Mouse (Mus musculus) heart, embryonic 16.5 days (tissue): ENCODE measurements around the gene Bcat1. TPM values are rescaled to one million over a fixed set of nuclear protein-coding genes. Genes with fewer than 3 reads are reported as not detected.
A peak's percentile ranks its signal among the peaks of the same experiment; 100 is the strongest.

ENCODE experiments used
- ATAC-seq: fragments of 200-750 bp; cut with Nextera tagmentation; replicated peaks from 2 replicates; pipeline ENCODE4 v1.8.0; 2017; ENCODE audit warnings: moderate number of reproducible peaks; ENCODE audit not compliant: insufficient read depth, low FRiP score; ENCODE audit errors: extremely low read depth
- H3K27ac ChIP-seq: fragments of 300-500 bp; sonication (generic); 2 replicates; pipeline ENCODE4 v1.5.1; 2014; ENCODE audit warnings: mild to moderate bottlenecking, low read length, control low read depth, moderate library complexity
- H3K27me3 ChIP-seq: fragments of 300-500 bp; sonication (generic); 2 replicates; pipeline ENCODE4 v1.6.1; 2014; ENCODE audit warnings: low read length, mixed read lengths; ENCODE audit not compliant: control insufficient read depth, insufficient read depth
- H3K36me3 ChIP-seq: fragments of 300-500 bp; sonication (generic); 2 replicates; pipeline ENCODE4 v1.6.1; 2014; ENCODE audit not compliant: control insufficient read depth, insufficient read depth
- H3K4me1 ChIP-seq: fragments of 300-500 bp; sonication (generic); 2 replicates; pipeline ENCODE4 v1.6.1; 2014; ENCODE audit warnings: low read length, mixed read lengths; ENCODE audit not compliant: control insufficient read depth, insufficient read depth
- H3K4me2 ChIP-seq: fragments of 300-500 bp; sonication (generic); 2 replicates; pipeline ENCODE4 v1.6.1; 2014; ENCODE audit warnings: low read depth, mild to moderate bottlenecking, control low read depth, low read length
- H3K4me3 ChIP-seq: fragments of 300-500 bp; sonication (generic); 2 replicates; pipeline ENCODE4 v1.5.1; 2014; ENCODE audit warnings: mild to moderate bottlenecking, control low read depth, low read length
- H3K9ac ChIP-seq: fragments of 300-500 bp; sonication (generic); 2 replicates; pipeline ENCODE4 v1.6.1; 2014; ENCODE audit warnings: low read length, control low read depth
- H3K9me3 ChIP-seq: fragments of 300-500 bp; sonication (generic); replicated peaks from 2 replicates; pipeline ENCODE4 v1.6.1; 2016; ENCODE audit warnings: low read length; ENCODE audit not compliant: control insufficient read depth
- WGBS: fragments of 180-500 bp; shearing (Covaris S2); extraction: QIAGEN DNeasy Blood & Tissue Kit; methylation state at CpG from one replicate; pipeline ENCODE4 v1.1.7; 2014; 5-methylcytosine and 5-hydroxymethylcytosine counted together
- polyA plus RNA-seq: library from polyadenylated mRNA; unstranded; fragments of >200 nt; fragmentation: Nextera tagmentation; extraction: Ambion mirVana; gene quantifications from 2 replicates; pipeline ENCODE4 v1.2.1, GENCODE M21; 2015

Bcat1 gene
- polyA plus RNA-seq, 1 experiment from 2014 or later = 6.9 TPM

- Histone ChIP-seq H3K27me3 (no peaks in the 10 kb centered on the region; the same call in 1 of the 2 replicates), H3K9ac (no peak overlapping the region), H3K4me1 (0 out of 2 replicates have a peak, but pooled peaks cover 2% of the 10 kb centered on the region), H3K4me2 (no peak overlapping the region), H3K27ac (no peak overlapping the region), H3K4me3 (no peak overlapping the region), H3K9me3 (peaks cover 5% of the 10 kb centered on the region; the same call in 1 of the 2 replicates), H3K36me3 (no peaks in the 10 kb centered on the region)
- 0 out of 2 replicates have a peak, but pooled peaks have one; percentile 4 for ATAC-seq
- 82% methylated on average over 2 of the region's 2 CpGs for WGBS
Measured at GRCm38 (mm10) chr6:145014944-145015343, 61.0 kb downstream of the Bcat1 start.

- no peak overlapping the region for H3K9ac ChIP-seq
- no peaks in the 10 kb centered on the region; the same call in 1 of the 2 replicates for H3K27me3 ChIP-seq
- no peak overlapping the region for H3K4me2 ChIP-seq
- no peak overlapping the region for H3K27ac ChIP-seq
- ATAC-seq = 0 out of 2 replicates have a peak, but pooled peaks have one; percentile 25
- WGBS = 68% methylated on average over 8 of the region's 8 CpGs
- no peaks in the 10 kb centered on the region for H3K36me3 ChIP-seq
- H3K4me3 ChIP-seq = no peak overlapping the region
- H3K4me1 ChIP-seq = 0 out of 2 replicates have a peak, but pooled peaks cover 2% of the 10 kb centered on the region
- peaks cover 5% of the 10 kb centered on the region; the same call in 1 of the 2 replicates for H3K9me3 ChIP-seq
Measured at GRCm38 (mm10) chr6:145012699-145013098, 63.3 kb downstream of the Bcat1 start.

- H3K36me3 ChIP-seq = no peaks in the 10 kb centered on the region
- H3K27me3 ChIP-seq = no peaks in the 10 kb centered on the region; the same call in 1 of the 2 replicates
- no peak overlapping the region for H3K27ac ChIP-seq
- peaks cover 5% of the 10 kb centered on the region; the same call in 1 of the 2 replicates for H3K9me3 ChIP-seq
- no peak overlapping the region for H3K4me2 ChIP-seq
- WGBS = 83% methylated on average over 8 of the region's 8 CpGs
- H3K9ac ChIP-seq = no peak overlapping the region
- no peak overlapping the region for H3K4me3 ChIP-seq
- H3K4me1 ChIP-seq = 0 out of 2 replicates have a peak, but pooled peaks cover 2% of the 10 kb centered on the region
- ATAC-seq = no peak
Measured at GRCm38 (mm10) chr6:145011141-145011540, 64.8 kb downstream of the Bcat1 start.

DNA sequence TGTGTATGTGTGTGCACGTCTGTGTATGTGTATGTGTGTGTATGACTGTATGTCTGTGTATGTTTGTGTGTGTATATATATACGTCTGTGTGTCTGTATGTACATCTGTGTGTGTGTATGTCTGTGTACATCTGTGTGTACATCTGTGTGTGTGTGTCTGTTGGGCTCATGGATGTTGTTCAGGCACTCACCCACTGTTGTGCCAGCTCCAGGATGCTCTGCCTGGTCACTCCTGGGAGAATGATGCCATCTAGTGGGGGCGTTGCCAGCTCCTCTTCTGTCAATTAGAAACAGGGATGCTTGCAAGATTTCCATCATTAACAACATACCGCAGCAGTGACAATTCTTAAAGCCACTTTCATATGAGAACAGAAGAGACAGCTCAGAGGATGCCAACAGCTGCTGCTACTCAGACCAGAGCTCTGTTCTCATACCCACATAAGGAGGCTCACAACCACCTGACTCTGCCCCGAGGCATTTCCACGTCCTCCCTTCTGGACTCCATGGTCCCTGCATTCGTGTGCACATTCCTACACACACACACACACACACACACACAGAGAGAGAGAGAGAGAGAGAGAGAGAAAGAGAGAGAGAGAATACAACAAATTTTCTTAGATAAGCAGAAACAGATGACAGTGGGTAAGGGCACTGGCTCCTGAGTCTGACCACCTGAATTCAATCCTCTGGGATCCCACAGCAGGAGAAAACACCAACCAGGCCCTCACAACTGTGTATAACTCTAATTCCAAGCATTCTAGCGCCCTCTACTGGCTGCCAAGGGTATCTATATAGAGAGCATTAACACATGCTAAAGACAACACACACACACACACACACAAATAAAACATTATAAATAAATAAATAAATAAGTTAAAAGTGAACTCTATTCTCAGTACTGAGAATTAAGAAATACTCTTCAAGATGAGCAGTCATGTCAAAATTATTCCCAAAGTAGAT lies 65.8 kb downstream of the Bcat1 start:
- Histone ChIP-seq H3K36me3 (no peaks in the 10 kb centered on the region), H3K9me3 (peaks cover 3% of the 10 kb centered on the region; the same call in 1 of the 2 replicates), H3K27ac (no peak overlapping the region), H3K27me3 (no peaks in the 10 kb centered on the region; the same call in 1 of the 2 replicates), H3K9ac (no peak overlapping the region), H3K4me2 (no peak overlapping the region), H3K4me1 (no peaks in the 10 kb centered on the region), H3K4me3 (no peak overlapping the region)
- WGBS = 79% methylated on average over 8 of the region's 8 CpGs
- ATAC-seq = no peak

- Histone ChIP-seq H3K4me3 (no peak overlapping the region), H3K27me3 (no peaks in the 10 kb centered on the region), H3K9me3 (no peaks in the 10 kb centered on the region), H3K4me2 (no peak overlapping the region), H3K36me3 (no peaks in the 10 kb centered on the region), H3K27ac (no peak overlapping the region), H3K4me1 (no peaks in the 10 kb centered on the region), H3K9ac (no peak overlapping the region)
- ATAC-seq = no peak
Measured at GRCm38 (mm10) chr6:145003459-145003858, 72.5 kb downstream of the Bcat1 start.

DNA sequence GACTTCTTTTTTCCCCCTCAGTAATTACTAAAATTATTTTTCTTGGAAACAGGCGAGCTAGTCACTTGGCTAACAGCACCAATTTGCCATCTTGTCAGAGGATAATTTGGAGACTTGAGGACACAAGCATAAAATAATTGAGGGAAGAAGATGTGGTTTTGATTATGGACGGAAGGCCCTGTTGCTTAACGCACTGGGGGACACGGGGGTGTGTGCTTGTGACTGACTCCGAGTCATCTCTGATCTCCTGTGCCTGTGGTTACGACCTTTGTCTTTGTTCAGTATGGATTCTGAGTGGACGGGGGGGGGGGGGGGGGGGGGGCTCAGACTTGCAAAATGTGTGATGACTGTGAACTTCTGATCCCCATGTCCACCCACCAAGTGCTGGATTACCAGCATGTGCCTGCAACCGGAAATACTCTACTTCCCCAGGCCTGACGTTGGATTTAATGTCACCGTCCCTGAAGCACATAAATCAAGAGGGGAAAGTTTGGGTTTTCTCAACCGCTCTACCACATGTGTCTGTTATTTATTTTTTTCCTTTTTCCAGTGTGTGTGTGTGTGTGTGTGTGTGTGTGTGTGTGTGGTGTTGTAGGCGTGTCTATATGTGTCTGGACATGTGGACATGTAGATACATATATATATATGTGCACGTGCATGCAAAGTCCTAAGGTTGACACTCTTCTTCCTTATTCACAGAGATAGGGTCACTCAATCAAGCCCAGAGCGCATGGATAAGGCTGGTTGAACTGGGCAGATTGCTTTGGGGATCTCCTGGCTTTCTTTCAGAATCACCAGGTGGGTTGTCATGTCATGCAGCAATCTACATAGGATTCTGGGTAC lies 73.7 kb downstream of the Bcat1 start:
- Histone ChIP-seq H3K36me3 (no peaks in the 10 kb centered on the region), H3K27me3 (no peaks in the 10 kb centered on the region), H3K4me1 (no peaks in the 10 kb centered on the region), H3K9me3 (no peaks in the 10 kb centered on the region), H3K4me2 (no peak overlapping the region), H3K4me3 (no peak overlapping the region), H3K27ac (no peak overlapping the region), H3K9ac (no peak overlapping the region)
- 78% methylated on average over 14 of the region's 14 CpGs for WGBS
- no peak for ATAC-seq

DNA sequence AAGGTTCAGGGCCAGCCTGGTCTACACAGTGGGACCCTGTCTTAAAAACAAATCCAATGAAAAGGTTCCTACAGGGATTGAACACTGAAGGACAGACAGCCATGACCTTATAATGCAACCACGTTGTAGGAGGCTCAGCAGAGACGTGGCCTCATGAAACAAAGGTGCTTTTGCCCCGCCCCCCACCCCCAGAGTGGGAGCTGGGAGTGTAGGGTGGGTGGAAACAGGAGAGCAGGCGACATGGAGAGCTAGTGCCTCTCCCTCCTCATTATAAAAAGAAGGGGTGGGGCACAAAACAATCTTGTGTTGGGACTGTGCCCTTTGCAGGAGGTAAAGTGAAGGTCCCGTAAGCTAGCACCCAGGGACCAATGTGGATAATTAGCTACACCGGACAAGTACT lies 74.5 kb downstream of the Bcat1 start:
- Histone ChIP-seq H3K27me3 (no peaks in the 10 kb centered on the region), H3K9me3 (no peaks in the 10 kb centered on the region), H3K36me3 (no peaks in the 10 kb centered on the region), H3K4me1 (no peaks in the 10 kb centered on the region), H3K27ac (no peak overlapping the region), H3K4me3 (no peak overlapping the region), H3K4me2 (no peak overlapping the region), H3K9ac (no peak overlapping the region)
- no peak for ATAC-seq
- 69% methylated on average over 6 of the region's 6 CpGs for WGBS

DNA sequence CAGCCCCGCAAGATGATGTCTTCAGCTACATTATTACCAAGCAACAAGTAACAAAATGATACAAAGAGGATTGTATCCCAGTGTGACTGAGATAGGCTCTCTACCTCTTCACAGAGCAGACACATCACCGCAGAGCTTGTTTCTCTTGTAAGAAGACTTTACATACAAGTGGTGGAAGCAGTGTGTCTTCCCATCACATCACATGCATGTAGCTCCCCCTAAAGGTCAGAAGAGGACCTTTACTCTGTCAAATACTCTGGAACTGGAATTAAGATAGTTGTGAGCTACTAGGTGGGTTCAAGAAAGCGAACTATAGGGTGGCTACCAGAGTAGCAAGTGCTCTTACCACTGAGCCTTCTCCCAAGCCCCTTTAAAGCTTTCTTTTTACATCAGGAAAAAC lies 78.8 kb downstream of the Bcat1 start:
- Histone ChIP-seq H3K27ac (no peak overlapping the region), H3K4me2 (no peak overlapping the region), H3K36me3 (no peaks in the 10 kb centered on the region), H3K9ac (no peak overlapping the region), H3K27me3 (no peaks in the 10 kb centered on the region), H3K4me1 (no peaks in the 10 kb centered on the region), H3K4me3 (no peak overlapping the region), H3K9me3 (no peaks in the 10 kb centered on the region)
- ATAC-seq = no peak
- WGBS = 80% methylated on average over 3 of the region's 3 CpGs
